Mouse (Mus musculus) mouse embryonic stem cell (cell line): ENCODE measurements around the gene Rnf208.

Experiments
- in situ Hi-C, 2 experiments: fragments of 300-500 bp; cut with MboI; formaldehyde crosslinking; loops; 1 replicate in 1 of 2; 3 replicates in 1 of 2; pipeline ENCODE4 v1.14.3; 2019 to 2020; ENCODE audit warnings: low sequenced_read_pairs in 2 of 2, low pct_unique_long_range_greater_than_20kb in 1 of 2, mixed read lengths in 1 of 2; ENCODE audit not compliant: unreplicated experiment in 1 of 2

Gene Rnf208

GRCm38 (mm10) chr2:25239766-25240165 is 2.3 kb upstream of the Rnf208 start:
- in situ Hi-C loops: no loop called here

GRCm38 (mm10) chr2:25240310-25240709 is 1.7 kb upstream of the Rnf208 start:
- in situ Hi-C loops: no loop called here

GRCm38 (mm10) chr2:25240723-25241437 is 1.2 kb upstream of the Rnf208 start:
- in situ Hi-C loops: no loop called here

- in situ Hi-C loops: no loop called here
These were observed 648 bp upstream of the Rnf208 start for GRCm38 (mm10) chr2:25241438-25241775.

GRCm38 (mm10) chr2:25243342-25243741 is 1.3 kb downstream of the Rnf208 start:
- in situ Hi-C loops: no loop called here

GRCm38 (mm10) chr2:25244144-25244543 is 2.1 kb downstream of the Rnf208 start:
- in situ Hi-C loops: no loop called here

- in situ Hi-C loops: no loop called here
These were observed 4.4 kb downstream of the Rnf208 start, which contains the start of gene AL732309.1 for GRCm38 (mm10) chr2:25246183-25247072. AL732309.1 (minus strand) TSS chr2:25246863.

GRCm38 (mm10) chr2:25252331-25252730 is 10.3 kb downstream of the Rnf208 start:
- in situ Hi-C loops: loop anchor here in 1 of 2 experiments (10.0 kb wide), 1 partner anchor 58 kb away; the partner anchor contains the start of gene Tor4a

GRCm38 (mm10) chr2:25255284-25255779 is 13.3 kb downstream of the Rnf208 start, which contains the start of gene Tmem203:
Tmem203 (plus strand) TSS chr2:25255439.
- in situ Hi-C loops: loop anchor here in 1 of 2 experiments (10.0 kb wide), 1 partner anchor 61 kb away; the partner anchor contains the start of gene Tor4a

- in situ Hi-C loops: loop anchor here in 1 of 2 experiments (10.0 kb wide), 1 partner anchor 62 kb away; the partner anchor contains the start of gene Tor4a
These were observed 14.5 kb downstream of the Rnf208 start for GRCm38 (mm10) chr2:25256443-25257109.

GRCm38 (mm10) chr2:25257250-25257649 is 15.2 kb downstream of the Rnf208 start:
- in situ Hi-C loops: loop anchor here in 1 of 2 experiments (10.0 kb wide), 1 partner anchor 62 kb away; the partner anchor contains the start of gene Tor4a

GRCm38 (mm10) chr2:25258887-25259286 is 16.8 kb downstream of the Rnf208 start:
- in situ Hi-C loops: loop anchor here in 1 of 2 experiments (10.0 kb wide), 1 partner anchor 64 kb away; the partner anchor contains the start of gene Tor4a

- in situ Hi-C loops: no loop called here
These were observed 19.8 kb downstream of the Rnf208 start for GRCm38 (mm10) chr2:25261870-25262269.

GRCm38 (mm10) chr2:25262291-25262767 is 20.3 kb downstream of the Rnf208 start, which contains the start of gene Tprn:
Tprn (plus strand) TSS chr2:25262618.
- in situ Hi-C loops: no loop called here

GRCm38 (mm10) chr2:25262795-25263622 is 21.0 kb downstream of the Rnf208 start:
- in situ Hi-C loops: no loop called here

GRCm38 (mm10) chr2:25263623-25264285 is 21.7 kb downstream of the Rnf208 start:
- in situ Hi-C loops: no loop called here

- in situ Hi-C loops: no loop called here
These were observed 22.2 kb downstream of the Rnf208 start for GRCm38 (mm10) chr2:25264286-25264660.
